Mouse (Mus musculus) bone marrow, adult 2 months (tissue): ENCODE results near the gene Ifit3.
A peak's percentile ranks its signal among the peaks of the same experiment; 100 is the strongest.

Experiments
- CTCF ChIP-seq: fragments of 200-500 bp; IDR thresholded peaks from 2 replicates; pipeline ENCODE4 v1.5.1; 2011; ENCODE audit warnings: low read length, control low read depth; ENCODE audit not compliant: control insufficient read depth, insufficient read depth
- POLR2A ChIP-seq: fragments of 200-500 bp; IDR thresholded peaks from 2 replicates; pipeline ENCODE4 v1.6.1; 2011; ENCODE audit warnings: low read depth, mild to moderate bottlenecking, control low read depth, low read length, borderline replicate concordance; ENCODE audit not compliant: control insufficient read depth

- TF ChIP-seq POLR2A = no peak
- TF ChIP-seq CTCF = peak; percentile 95
Observed at GRCm38 (mm10) chr19:34547976-34548375, 35.4 kb upstream of the Ifit3 start.
